Mouse (Mus musculus): Measurements from ENCODE around the gene Hspa2. TPM values are rescaled to one million over a fixed set of nuclear protein-coding genes. Genes with fewer than 3 reads are reported as not detected.
A peak's percentile ranks its signal among the peaks of the same experiment; 100 is the strongest.

Gene Hspa2
- polyA plus RNA-seq, 1 experiment from 2014 or later: 1.4 TPM

DNA sequence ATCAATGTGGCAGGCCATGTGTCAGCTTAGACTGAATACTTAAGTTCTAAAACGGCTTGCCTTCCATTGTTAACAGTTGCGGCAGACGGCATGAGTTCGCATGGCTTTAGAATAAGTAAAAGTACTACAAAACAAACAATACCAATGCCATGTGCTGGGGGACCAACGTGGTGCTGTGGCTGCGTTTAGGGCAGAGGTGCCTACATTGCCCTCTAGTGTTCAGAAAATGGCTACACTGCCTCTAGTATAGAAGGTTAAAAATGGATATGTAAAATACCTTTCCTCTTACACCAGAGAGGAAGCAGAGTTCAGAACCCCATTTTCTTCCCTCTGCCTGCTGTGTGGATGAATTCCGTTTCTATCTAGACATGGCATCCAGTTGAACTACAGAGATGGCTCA, 27.3 kb upstream of the Hspa2 start:
- no peak overlapping the region for H3K4me3 ChIP-seq (ENCODE audit: low read depth, low read length)
- no peaks in the 10 kb centered on the region for H3K9me3 ChIP-seq (replicated peaks; ENCODE audit: control insufficient read depth, low read length)
- H3K27ac ChIP-seq (ENCODE audit: low read length): no peak overlapping the region
- no peaks in the 10 kb centered on the region for H3K27me3 ChIP-seq (ENCODE audit: control insufficient read depth, insufficient read depth, low read depth, low read length)
- no peaks in the 10 kb centered on the region for H3K36me3 ChIP-seq (ENCODE audit: control insufficient read depth, insufficient read depth)
- no peak overlapping the region for H3K9ac ChIP-seq (ENCODE audit: low read depth, low read length)
- no peak for ATAC-seq (ENCODE audit: low read depth)
- 14% methylated on average over 7 of the region's 7 CpGs for WGBS (ENCODE audit: insufficient replicate concordance)
- H3K4me1 ChIP-seq (ENCODE audit: control insufficient read depth, low read depth, low read length): peaks cover 60% of the 10 kb centered on the region
- peak overlapping the region; percentile 31 for H3K4me2 ChIP-seq (ENCODE audit: low read depth, low read length)

DNA sequence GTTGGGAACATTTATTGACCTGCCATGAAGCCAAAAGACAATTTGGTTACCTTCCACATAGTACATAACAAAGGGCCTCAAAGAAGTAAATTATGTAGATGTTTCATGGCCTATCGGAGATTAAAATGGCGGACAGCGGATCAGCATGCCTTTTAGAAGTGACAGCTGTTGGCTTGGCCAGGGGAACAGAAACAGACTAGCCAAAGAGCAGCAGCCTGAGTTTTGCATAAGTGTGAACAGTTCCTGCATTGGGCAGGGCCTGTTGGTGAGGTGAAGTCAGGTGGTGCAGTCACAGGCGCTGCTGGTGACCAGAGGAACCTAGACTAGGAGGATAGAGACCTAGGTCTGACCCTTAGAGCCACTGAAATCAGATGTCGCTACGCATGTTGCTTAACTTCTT, 26.9 kb upstream of the Hspa2 start:
- Histone ChIP-seq H3K9me3 (replicated peaks; ENCODE audit: control insufficient read depth, low read length) (no peaks in the 10 kb centered on the region), H3K4me1 (ENCODE audit: control insufficient read depth, low read depth, low read length) (peaks cover 56% of the 10 kb centered on the region), H3K9ac (ENCODE audit: low read depth, low read length) (no peak overlapping the region), H3K36me3 (ENCODE audit: control insufficient read depth, insufficient read depth) (no peaks in the 10 kb centered on the region), H3K27me3 (ENCODE audit: control insufficient read depth, insufficient read depth, low read depth, low read length) (no peaks in the 10 kb centered on the region), H3K4me3 (ENCODE audit: low read depth, low read length) (no peak overlapping the region), H3K27ac (ENCODE audit: low read length) (no peak overlapping the region), H3K4me2 (ENCODE audit: low read depth, low read length) (peak overlapping the region; percentile 31)
- no peak for ATAC-seq (ENCODE audit: low read depth)
- 77% methylated on average over 6 of the region's 6 CpGs for WGBS (ENCODE audit: insufficient replicate concordance)

DNA sequence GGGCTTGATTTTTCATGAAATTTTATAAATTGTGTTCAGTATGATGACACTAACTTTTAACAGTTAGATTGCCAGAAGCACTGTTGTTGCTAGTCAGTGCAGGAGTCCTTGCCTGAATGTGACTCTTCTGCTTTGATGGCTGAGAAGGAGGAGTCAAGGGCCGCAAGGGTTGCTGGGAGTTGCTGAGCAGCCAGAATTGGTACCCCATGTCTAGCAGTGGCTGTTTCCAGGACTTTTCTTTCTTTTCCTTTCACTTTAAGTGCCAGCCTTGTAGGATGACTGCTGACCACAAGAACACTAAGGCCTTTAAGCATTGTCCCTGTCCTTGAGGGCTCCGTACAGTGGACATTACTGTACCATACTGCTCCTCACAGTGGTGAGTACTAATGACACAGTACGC, 26.2 kb upstream of the Hspa2 start:
- Histone ChIP-seq H3K27ac (ENCODE audit: low read length) (no peak overlapping the region), H3K4me1 (ENCODE audit: control insufficient read depth, low read depth, low read length) (peaks cover 49% of the 10 kb centered on the region), H3K36me3 (ENCODE audit: control insufficient read depth, insufficient read depth) (no peaks in the 10 kb centered on the region), H3K9me3 (replicated peaks; ENCODE audit: control insufficient read depth, low read length) (no peaks in the 10 kb centered on the region), H3K27me3 (ENCODE audit: control insufficient read depth, insufficient read depth, low read depth, low read length) (no peaks in the 10 kb centered on the region), H3K4me3 (ENCODE audit: low read depth, low read length) (no peak overlapping the region), H3K9ac (ENCODE audit: low read depth, low read length) (no peak overlapping the region), H3K4me2 (ENCODE audit: low read depth, low read length) (no peak overlapping the region)
- ATAC-seq (ENCODE audit: low read depth): no peak
- WGBS (ENCODE audit: insufficient replicate concordance): 91% methylated on average over 3 of the region's 3 CpGs

DNA sequence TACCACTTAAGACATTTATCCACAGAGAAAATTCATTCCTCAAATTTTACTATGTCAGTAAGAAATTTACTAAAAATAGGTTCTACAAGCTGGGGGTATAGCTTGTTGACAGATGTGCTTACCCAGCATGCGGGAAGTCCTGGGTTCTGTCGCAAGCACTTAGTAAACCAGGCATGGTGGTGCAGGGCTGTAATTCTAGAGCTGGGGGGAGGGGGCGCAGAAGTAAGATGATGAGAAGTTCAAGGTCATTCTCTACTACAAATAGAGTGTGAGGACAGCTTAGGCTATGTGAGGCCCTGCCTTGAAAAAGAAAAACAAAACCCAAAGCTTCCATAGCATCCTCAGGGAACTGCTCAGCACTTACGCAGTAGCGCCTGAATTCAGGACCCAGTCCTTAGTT, 25.4 kb upstream of the Hspa2 start:
- WGBS (ENCODE audit: insufficient replicate concordance): 78% methylated on average over 5 of the region's 5 CpGs
- Histone ChIP-seq H3K9me3 (replicated peaks; ENCODE audit: control insufficient read depth, low read length) (no peaks in the 10 kb centered on the region), H3K4me1 (ENCODE audit: control insufficient read depth, low read depth, low read length) (peaks cover 45% of the 10 kb centered on the region), H3K27ac (ENCODE audit: low read length) (no peak overlapping the region), H3K27me3 (ENCODE audit: control insufficient read depth, insufficient read depth, low read depth, low read length) (no peaks in the 10 kb centered on the region), H3K36me3 (ENCODE audit: control insufficient read depth, insufficient read depth) (no peaks in the 10 kb centered on the region), H3K4me2 (ENCODE audit: low read depth, low read length) (no peak overlapping the region), H3K4me3 (ENCODE audit: low read depth, low read length) (no peak overlapping the region), H3K9ac (ENCODE audit: low read depth, low read length) (no peak overlapping the region)
- no peak for ATAC-seq (ENCODE audit: low read depth)

DNA sequence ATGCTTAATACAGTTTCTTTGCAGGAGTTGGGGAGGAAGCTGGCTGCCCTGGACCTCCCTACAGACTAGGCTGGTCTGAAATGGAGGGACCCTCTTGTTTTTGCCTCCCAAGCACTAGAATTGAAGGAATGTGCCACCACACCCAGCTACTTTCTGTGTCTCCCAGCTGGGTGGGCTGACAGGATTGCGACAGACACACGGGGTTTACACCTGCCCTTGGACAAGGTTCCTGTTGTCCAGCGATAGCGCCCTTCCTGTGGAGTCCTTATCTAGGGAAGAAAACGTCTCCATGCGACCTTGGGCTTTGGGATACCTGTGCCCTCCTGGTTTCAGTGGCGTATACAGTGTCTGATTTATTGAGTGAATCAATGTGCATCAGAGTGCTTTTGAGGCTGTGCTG, 23.8 kb upstream of the Hspa2 start:
- H3K27ac ChIP-seq (ENCODE audit: low read length): no peak overlapping the region
- H3K9ac ChIP-seq (ENCODE audit: low read depth, low read length): no peak overlapping the region
- no peak overlapping the region for H3K4me2 ChIP-seq (ENCODE audit: low read depth, low read length)
- H3K27me3 ChIP-seq (ENCODE audit: control insufficient read depth, insufficient read depth, low read depth, low read length): no peaks in the 10 kb centered on the region
- WGBS (ENCODE audit: insufficient replicate concordance): 64% methylated on average over 7 of the region's 7 CpGs
- H3K4me1 ChIP-seq (ENCODE audit: control insufficient read depth, low read depth, low read length): peaks cover 32% of the 10 kb centered on the region
- no peak for ATAC-seq (ENCODE audit: low read depth)
- H3K36me3 ChIP-seq (ENCODE audit: control insufficient read depth, insufficient read depth): peaks cover 2% of the 10 kb centered on the region; the same call in 1 of the 2 replicates
- H3K9me3 ChIP-seq (replicated peaks; ENCODE audit: control insufficient read depth, low read length): no peaks in the 10 kb centered on the region
- no peak overlapping the region for H3K4me3 ChIP-seq (ENCODE audit: low read depth, low read length)

DNA sequence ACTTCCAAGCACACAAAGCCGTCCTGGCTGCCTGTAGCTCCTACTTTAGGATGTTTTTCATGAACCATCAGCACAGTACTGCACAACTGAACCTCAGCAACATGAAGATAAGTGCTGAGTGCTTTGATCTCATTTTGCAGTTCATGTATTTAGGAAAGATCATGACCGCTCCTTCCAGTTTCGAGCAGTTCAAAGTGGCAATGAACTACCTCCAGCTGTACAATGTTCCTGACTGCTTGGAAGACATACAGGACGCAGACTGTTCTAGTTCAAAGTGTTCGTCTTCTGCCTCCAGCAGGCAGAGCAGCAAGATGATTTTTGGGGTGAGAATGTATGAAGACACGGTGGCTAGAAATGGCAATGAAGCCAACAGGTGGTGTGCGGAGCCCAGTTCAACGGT, 18.6 kb upstream of the Hspa2 start:
- Histone ChIP-seq H3K4me3 (ENCODE audit: low read depth, low read length) (no peak overlapping the region), H3K9ac (ENCODE audit: low read depth, low read length) (no peak overlapping the region), H3K36me3 (ENCODE audit: control insufficient read depth, insufficient read depth) (peaks cover 22% of the 10 kb centered on the region), H3K9me3 (replicated peaks; ENCODE audit: control insufficient read depth, low read length) (no peaks in the 10 kb centered on the region), H3K4me2 (ENCODE audit: low read depth, low read length) (no peak overlapping the region), H3K4me1 (ENCODE audit: control insufficient read depth, low read depth, low read length) (no peaks in the 10 kb centered on the region; the same call in none of the 2 replicates), H3K27me3 (ENCODE audit: control insufficient read depth, insufficient read depth, low read depth, low read length) (no peaks in the 10 kb centered on the region), H3K27ac (ENCODE audit: low read length) (no peak overlapping the region)
- no peak for ATAC-seq (ENCODE audit: low read depth)
- 86% methylated on average over 8 of the region's 8 CpGs for WGBS (ENCODE audit: insufficient replicate concordance)

DNA sequence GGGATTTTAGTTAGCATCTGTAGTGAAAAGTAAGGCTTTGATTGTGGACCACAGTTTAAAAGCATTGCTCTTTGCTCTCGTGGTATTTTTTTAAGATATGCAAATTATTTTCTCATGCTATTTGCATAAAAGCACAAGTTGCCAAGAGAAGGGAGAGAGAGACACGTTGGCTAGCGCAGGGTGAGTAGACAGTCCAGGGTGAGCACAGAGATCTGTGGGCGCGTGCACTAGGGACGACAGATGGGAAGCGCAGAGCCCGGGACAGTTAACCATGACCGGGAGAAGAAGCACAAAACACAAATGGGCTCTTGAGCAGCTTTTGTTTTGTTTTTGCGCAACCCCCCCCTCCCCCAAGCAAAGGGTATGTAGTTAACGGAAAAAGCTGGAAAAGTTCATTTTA, 15.2 kb upstream of the Hspa2 start:
- Histone ChIP-seq H3K27me3 (ENCODE audit: control insufficient read depth, insufficient read depth, low read depth, low read length) (no peaks in the 10 kb centered on the region), H3K4me1 (ENCODE audit: control insufficient read depth, low read depth, low read length) (peaks cover 7% of the 10 kb centered on the region), H3K4me3 (ENCODE audit: low read depth, low read length) (no peak overlapping the region), H3K9me3 (replicated peaks; ENCODE audit: control insufficient read depth, low read length) (no peaks in the 10 kb centered on the region), H3K27ac (ENCODE audit: low read length) (no peak overlapping the region), H3K36me3 (ENCODE audit: control insufficient read depth, insufficient read depth) (peaks cover 22% of the 10 kb centered on the region), H3K4me2 (ENCODE audit: low read depth, low read length) (no peak overlapping the region), H3K9ac (ENCODE audit: low read depth, low read length) (no peak overlapping the region)
- no peak for ATAC-seq (ENCODE audit: low read depth)
- 77% methylated on average over 11 of the region's 11 CpGs for WGBS (ENCODE audit: insufficient replicate concordance)

DNA sequence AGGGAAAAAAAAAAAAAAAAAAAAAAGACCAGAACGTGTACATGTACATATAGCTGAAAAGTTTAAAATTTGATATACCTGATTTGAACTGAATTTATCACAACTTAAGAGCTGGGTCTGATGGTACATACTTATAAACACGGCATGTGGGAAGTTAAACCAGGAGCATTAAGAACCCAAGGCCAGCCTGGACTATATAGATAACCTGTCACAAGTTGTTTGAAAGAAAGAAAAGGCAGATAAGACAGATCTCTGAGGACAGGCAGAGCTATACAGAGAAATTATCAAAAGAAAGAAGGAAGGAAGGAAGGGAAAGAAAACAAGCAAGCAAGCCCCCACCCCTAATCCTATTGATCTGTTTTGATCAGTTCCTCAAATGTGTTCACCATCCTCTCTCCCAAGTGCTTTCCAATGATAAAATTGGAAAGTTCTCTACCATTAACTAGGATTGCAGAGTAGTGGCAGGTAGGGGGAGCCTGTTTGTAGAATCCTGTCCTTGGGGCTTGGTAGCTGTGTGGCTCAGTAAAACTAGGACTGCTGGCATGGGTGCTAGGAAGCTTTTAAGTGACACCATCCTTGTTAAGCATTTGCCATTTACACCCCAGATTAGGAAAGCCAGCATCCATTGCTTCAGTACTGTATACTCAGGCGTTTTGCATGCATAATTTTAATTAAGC, 12.2 kb upstream of the Hspa2 start:
- Histone ChIP-seq H3K4me2 (ENCODE audit: low read depth, low read length) (peak overlapping the region; percentile 2; the same call in 1 of the 2 replicates), H3K27me3 (ENCODE audit: control insufficient read depth, insufficient read depth, low read depth, low read length) (no peaks in the 10 kb centered on the region), H3K4me3 (ENCODE audit: low read depth, low read length) (no peak overlapping the region), H3K9ac (ENCODE audit: low read depth, low read length) (no peak overlapping the region), H3K36me3 (ENCODE audit: control insufficient read depth, insufficient read depth) (peaks cover 5% of the 10 kb centered on the region), H3K27ac (ENCODE audit: low read length) (peak overlapping the region; percentile 12; the same call in 1 of the 2 replicates), H3K4me1 (ENCODE audit: control insufficient read depth, low read depth, low read length) (peaks cover 7% of the 10 kb centered on the region), H3K9me3 (replicated peaks; ENCODE audit: control insufficient read depth, low read length) (no peaks in the 10 kb centered on the region)
- 31% methylated on average over 3 of the region's 3 CpGs for WGBS (ENCODE audit: insufficient replicate concordance)
- ATAC-seq (ENCODE audit: low read depth): peak; percentile 86

DNA sequence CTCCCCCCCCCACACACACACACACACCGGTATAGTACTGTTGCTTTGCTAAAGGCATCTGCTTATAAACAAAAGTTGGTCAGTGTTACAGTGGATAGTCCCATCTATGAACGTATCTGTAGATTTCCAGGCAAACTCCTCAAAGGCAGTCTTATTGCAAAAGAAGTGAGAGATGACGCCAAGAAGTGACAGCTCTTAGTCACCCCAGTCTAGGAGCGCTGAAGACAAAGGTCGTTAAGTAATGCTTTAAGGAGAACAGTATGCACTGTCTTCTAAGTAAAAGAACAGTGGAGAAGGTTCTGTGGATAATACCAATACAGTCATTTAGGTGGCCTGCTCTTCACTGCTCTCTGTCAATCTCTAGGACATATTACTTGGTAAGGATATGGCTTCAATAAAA, 11.0 kb upstream of the Hspa2 start:
- Histone ChIP-seq H3K36me3 (ENCODE audit: control insufficient read depth, insufficient read depth) (no peaks in the 10 kb centered on the region; the same call in 1 of the 2 replicates), H3K4me3 (ENCODE audit: low read depth, low read length) (no peak overlapping the region), H3K27me3 (ENCODE audit: control insufficient read depth, insufficient read depth, low read depth, low read length) (no peaks in the 10 kb centered on the region), H3K4me2 (ENCODE audit: low read depth, low read length) (no peak overlapping the region), H3K9me3 (replicated peaks; ENCODE audit: control insufficient read depth, low read length) (no peaks in the 10 kb centered on the region), H3K9ac (ENCODE audit: low read depth, low read length) (no peak overlapping the region), H3K4me1 (ENCODE audit: control insufficient read depth, low read depth, low read length) (peaks cover 7% of the 10 kb centered on the region), H3K27ac (ENCODE audit: low read length) (no peak overlapping the region)
- no peak for ATAC-seq (ENCODE audit: low read depth)
- 76% methylated on average over 5 of the region's 5 CpGs for WGBS (ENCODE audit: insufficient replicate concordance)
